Mouse (Mus musculus): ENCODE results near the gene Cdh23.

Gene Cdh23

DNA sequence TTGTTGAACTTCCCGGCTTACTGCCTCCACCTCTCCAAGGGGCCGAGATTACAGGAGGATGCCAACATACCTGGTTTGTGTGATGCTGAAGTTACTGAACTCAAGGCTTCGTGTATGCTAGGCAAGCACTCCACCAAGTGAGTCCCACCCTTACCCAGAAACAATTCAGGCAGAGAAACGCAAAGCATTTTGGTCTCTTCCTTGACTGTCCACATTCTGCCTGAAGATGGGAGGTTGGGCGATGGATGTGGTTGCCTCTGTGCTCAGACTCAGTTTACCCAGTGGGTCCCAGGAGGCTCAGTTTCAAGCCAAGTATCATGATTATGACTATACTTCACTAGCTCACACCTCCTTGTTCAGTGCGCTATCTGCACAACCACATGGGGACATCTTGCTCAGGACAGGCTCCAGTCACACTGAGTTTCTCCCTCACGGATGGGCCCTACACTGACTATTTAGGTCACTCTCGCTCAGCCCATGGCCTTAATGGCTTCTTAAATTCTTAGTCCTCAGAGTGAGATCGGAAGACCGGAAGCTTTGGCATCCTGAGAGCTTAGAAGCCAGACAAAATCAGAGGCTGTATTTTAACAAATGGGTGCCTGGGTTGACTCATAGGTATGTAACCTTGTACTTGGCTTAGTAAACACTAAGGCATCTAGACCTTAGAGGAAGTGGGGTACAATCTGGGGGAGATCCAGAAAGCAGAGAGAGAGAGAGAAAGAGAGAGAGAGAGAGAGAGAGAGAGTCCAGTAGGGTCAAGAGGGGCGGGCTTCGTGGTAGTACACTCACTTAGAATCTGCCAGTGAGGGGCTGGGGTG, 118.2 kb downstream of the Cdh23 start:
- DNase-seq (ENCODE audit: low spot score in 2 of 2), result no peak

DNA sequence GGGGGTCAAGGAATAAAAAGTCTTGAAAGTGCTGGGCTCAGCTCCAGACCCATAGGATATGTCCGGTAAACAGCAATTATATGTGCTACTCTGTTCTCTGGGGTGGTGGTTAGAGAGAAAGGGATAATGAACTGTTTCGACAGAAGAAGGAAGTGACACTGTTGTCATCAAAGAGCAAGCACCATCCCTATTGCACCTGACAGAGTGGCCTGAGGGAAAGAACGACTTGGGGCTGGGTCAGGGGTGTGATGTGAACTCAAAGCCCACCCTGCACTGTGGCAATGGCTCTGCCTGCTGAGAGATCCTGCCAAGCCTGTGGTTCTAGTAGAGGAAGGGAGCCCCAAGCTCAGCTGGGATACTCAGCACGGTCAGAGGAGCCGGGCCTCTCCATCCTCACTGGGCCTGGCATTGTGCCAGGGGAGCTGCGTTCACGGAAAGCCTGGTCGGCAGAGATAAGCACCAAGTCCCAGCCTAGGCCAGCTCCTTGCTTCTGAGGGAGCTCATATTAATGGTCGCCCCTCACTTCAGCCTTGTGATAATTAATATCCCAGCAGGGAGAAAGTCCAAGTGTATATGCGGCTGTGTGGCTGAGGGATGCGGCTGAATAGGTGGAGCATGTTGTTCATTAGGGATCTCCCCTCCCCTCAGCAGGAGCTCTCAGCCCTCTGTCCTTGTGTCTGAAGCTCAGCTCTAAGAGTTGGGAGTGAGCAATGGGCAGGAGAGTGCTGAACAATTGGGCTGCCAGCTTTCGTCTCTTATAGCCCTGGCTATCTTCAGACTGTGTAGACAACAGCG, 119.0 kb downstream of the Cdh23 start:
- DNase-seq (ENCODE audit: low spot score in 2 of 2), result peak; percentile 68 to 90

DNA sequence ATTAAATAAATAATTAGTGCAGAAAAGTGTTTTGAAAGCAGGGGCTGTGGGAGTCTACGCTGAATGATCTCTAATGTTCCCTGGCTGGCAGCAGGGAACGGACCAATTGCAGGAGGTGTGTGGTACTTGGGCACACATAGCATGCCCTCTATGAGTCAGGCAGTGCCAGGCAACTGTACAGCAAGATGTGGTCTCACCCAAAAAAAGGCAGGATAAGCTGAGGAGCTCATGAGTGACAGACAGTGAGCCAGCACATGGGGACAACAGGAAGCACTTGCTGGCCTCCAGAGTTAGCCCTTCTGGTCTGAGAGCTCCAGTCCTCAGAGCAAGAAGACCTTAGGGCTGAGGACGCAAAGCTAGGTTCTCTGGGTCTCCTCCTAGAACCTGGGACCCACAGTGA, 121.4 kb downstream of the Cdh23 start:
- DNase-seq (ENCODE audit: low spot score in 2 of 2), result no peak

DNA sequence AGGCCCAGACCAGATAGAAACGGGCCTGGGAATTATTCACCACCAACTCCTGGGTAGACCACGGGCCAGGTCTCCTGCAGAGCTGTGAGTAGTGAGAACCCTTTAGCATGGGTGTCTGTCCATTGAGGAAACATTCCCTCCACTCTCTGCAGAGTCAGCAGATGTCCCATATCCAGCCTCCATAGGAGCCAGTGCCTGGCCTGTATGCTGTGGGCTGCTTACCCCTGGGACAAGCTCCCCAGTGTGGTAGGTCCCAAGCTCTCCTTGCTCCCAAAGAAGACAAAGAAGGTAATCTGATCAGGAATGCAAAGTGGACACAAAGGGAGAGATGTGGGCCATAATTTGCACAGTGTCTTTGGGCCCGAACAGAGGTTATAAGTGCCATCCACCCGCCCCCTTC, 124.8 kb downstream of the Cdh23 start:
- no peak for DNase-seq (ENCODE audit: low spot score in 2 of 2)

DNA sequence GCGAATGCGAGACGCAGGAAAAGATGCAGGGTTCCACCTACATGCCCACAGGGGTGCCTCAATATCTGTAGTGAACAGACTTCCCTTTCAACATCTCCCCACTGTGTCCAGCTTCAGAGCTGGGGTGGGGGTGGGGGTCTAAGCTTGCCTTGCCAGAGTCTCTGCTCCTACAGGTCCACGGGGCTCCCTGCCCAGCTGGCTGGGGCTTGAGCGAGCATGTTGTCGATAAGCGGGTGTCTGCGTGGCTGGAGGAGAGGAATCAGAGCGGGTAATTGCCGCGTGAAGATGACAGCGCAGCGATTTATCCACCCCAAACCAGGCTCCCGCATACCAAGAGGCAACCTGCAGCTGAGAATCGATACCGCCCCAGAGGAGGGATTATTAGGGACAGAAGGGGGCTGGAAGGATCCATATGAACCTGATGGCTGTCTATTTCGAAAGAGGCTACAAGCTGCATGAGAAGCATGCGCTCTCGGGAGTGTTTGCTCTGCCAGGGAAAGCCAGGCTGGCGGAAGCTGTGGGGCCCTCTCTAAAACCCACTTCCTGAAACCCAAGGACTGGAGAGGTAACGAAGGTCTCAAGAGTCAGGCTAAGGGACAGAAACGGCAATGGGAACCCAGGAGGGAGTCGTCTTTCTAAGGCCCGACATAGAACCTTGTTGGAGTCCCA, 129.8 kb downstream of the Cdh23 start:
- no peak for DNase-seq (ENCODE audit: low spot score in 2 of 2)

DNA sequence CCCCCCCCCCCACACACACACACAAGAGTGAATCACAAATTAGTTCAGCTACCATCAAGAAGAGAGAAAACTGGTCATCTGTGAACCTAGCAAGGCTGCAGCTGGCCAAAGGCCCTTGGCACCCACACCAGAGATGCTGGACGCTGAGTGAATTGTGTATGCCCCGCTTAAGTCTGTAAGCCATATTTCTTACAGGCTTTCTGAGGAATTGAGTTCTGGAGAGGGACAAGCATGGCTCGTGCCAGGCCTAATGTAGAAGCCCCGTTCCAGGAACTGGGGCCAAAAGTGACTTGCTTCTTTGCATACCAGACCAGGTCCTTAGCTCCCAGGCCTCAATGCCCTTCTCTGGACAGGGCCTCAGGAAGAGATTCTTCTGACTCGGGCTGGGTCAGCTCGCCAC, 132.2 kb downstream of the Cdh23 start:
- DNase-seq (ENCODE audit: low spot score in 2 of 2), result no peak

DNA sequence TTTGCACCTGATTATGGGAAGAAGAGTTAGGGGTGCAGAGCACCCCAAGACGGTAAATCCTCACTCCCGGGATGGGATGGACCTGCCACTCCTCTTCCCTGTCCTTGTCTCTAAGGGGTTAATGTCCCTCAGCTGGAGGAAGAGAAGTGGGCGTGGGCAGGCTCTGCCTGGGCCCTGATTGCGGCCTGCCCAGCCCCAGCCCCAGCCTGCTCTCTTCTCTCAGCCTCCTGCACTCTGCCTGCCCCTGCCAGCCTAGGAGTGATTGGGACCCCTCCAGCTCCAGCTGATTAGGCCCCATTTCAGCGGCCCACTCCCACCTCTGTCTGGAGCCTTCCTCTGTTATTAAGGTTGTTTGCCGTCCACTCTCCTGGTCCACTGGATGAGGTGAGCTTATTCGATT, 133.3 kb downstream of the Cdh23 start:
- no peak for DNase-seq (ENCODE audit: low spot score in 2 of 2)

DNA sequence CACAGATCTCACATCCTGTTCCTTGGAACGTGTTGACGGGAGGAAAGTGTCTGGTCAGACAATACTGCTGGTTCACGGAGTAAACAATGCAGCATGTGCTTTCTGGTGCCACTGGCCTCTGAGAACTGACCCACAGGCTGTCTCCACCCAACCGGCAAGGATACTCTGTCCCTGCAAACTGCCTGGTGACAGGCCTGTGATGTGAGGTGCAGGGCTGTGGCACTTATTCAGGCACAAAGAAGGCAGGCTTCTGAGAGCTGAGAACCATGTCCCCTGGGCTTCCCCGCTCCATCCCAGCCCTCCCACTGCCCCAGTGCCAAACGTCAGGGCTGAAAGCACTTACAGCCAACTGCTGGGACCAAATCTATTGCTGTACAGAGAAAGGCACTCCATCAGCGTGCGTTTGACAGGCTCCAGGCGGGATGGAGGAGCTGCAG, 137.8 kb downstream of the Cdh23 start:
- peak; percentile 21 to 53 for DNase-seq (ENCODE audit: low spot score in 2 of 2)

DNA sequence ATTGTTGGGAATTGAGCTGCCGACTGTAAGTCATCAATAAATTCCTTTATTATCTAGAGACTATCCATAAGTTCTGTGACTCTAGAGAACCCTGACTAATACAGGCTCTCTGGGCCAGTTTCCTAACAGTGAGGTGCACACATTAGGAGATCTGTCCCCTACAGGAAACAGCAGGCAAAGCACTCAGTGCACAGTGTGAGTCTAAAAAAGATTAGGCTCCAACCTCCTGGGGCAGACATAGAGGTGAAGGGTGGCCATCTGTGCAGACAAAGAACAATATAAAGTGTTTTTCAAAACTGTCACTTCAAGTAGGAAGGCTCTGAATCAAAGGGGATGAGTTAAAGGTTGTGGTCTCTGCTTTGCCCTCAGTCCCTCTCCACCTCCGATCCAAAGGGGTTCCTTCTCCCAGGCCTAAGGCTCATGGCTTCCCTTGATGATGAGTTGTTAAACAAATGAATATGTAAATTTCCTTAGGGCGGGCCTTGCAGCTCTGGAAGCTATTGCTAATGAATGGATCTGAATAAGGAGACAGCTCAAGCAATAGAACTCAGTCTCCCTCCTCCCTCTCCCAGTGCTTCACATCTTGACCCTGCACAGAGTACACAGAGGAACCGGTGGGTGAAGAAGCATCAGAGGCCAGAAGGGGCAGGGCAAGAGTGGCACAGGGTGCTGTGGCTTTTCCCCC, 143.2 kb downstream of the Cdh23 start:
- peak; percentile 10 to 59 for DNase-seq (ENCODE audit: low spot score in 2 of 2)

DNA sequence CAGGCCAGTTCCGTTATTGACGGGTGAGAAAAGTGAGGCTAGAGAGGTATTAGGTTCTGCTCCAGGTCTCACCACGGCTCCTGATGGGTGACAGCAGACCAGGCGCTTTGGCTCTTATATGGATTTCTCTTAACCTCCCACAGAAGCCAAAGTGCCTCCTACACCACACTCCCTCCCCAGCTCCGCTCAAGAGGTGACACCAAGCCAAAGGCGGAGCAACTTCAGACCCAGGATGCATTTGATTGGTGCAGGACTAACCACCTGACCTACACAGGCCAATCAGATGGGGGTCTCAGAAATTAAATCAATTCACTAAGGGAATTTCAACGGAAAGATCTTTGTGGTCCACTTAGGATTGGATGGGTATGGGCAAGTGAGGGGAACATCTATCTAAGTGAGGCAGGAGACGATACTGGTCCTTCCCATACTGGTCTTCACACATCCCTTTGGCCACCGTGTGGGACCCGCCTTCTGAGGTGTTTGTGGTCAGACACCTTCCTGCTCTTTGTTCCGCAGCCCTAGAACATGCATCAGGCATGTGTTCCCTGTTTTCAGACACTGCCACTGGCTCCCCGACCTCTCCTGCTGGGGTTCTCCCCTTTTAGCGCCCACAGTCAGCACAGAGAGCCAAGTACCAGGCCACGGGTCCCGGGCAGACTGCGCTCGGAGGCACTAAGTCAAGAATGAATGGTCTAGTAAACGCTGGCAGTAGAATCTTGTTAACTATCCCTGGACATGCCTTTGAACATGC, 157.0 kb downstream of the Cdh23 start:
- DNase-seq (ENCODE audit: low spot score in 2 of 2), result no peak

DNA sequence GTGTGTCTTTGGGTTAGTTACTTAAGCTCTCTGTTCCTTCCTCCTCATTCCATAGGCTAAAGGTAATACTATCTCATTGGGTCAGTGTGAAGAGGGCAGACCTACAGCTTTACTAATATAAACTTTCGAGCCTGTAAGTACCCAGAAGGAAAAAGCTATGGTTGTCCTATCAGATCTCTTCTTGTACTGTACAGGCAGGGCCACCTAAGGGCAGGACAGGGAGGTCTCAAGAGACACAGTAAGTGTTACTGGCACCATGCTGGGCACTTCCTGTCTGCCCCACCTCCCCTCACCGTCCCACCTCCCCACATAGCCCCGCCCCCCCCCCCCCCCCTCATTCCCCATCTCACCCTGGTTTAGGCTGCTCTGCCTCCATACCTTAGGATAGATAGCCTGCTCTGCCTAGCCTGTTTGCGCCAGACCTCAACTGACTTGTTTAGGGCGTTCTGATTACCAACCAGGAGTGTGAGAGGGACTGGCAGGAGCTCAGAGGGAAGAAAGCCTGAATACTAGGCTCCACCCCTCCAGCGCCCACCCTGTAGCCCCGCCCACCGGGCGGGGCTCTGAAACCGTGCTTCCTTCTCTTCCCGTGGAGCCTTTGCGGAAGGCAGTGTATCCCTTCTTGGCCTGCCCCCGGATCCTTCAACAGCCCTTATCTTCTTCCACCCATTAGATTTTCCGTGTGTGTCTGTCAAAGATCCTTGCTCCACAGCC, 160.0 kb downstream of the Cdh23 start:
- DNase-seq (ENCODE audit: low spot score in 2 of 2), result no peak

DNA sequence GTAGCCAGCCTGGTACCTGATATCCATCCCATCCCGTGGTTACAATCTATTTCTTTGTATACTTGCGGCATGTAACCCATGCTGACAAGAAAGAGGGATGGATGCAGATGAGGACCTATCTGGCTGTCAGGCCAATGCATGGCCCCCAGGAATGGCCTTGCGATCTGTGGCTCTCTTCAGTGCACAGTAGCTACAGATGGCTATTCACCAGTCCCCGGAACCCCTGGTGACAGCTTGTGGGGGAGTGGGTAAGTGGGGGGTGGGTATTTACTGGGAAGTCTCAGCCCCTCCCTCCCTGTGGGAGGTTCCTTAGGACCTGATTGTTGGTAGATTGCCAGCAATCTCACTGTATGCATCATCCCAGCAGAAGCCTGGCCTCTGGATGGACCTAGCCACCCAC, 163.8 kb downstream of the Cdh23 start:
- DNase-seq (ENCODE audit: low spot score in 2 of 2), result no peak

DNA sequence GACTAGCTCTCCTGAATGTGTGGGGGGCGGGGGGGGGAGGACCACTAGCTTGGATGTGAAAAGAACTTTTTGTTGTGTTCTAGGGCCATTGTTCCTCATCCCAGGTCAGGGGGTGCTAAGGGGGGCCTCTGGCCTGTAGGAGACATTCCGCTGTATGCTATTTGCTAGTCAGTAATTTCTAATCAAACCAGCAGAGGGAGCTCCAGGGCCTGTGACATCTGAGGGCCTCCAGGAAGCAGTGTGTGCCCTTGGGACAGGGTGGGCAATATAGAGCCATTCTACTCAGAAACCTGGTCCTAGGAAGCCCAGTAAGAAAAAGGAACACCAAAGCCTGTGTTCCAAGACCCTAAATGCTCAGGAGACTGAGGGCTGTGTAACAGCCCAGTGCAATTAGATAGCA, 164.9 kb downstream of the Cdh23 start:
- peak; percentile 15 to 54 for DNase-seq (ENCODE audit: low spot score in 2 of 2)

DNA sequence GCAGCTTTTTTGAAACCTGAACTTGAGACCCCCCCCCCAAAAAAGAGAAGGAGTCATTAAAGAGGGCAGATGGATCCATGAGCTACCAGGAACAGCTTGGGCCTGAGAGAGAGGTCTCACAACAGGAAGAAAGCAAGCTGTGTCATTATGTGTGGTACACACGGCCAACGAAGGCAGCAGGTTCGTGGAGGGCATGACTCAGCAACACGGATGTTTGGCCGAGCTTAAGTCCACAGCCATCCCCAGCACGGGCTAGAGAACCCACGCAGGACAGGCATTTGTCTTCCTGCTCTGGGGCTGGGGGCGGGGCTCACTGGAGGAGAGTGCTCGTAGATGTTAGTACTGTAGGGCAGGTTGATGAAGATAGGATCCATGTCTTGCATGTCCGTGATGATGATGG, 165.7 kb downstream of the Cdh23 start:
- no peak for DNase-seq (ENCODE audit: low spot score in 2 of 2)

DNA sequence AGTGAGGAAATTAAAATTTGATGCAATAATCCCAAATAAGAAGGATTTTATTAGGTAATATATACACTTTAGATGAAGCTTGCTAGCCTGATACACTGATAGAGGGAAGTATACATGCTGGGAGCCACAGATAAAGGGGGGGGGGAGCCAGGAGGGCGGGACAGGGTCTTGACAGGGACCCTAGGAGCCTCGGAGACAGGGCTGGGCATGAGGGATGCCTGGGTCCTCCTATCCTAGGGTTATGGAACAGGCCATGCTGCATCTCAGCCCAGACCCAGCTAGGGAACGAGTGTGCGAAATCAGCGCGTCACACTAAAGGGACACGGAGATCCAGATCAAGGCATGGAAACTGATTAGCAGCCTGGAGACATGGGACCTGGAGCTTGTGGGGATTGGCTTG, 168.3 kb downstream of the Cdh23 start:
- no peak for DNase-seq (ENCODE audit: low spot score in 2 of 2)

DNA sequence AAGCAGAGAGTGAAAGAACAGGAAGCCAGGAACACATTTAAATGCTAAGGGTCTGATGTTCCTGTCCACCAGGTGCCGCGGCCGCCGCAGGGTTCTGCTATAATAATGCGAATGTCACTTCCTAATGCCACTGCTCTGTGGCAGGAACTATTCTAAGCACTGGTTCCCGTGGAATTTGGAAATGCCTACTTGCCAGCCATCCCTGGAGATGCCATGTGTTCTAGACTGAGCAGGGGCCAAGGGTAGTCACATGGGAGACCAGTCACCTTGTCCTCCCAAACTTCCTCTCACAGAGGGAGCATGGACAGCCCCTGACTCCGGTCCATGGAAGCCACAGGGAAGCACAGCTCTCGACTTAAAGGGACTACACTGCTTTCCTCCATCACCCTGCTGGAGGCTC, 171.2 kb downstream of the Cdh23 start:
- DNase-seq (ENCODE audit: low spot score in 2 of 2), result no peak

DNA sequence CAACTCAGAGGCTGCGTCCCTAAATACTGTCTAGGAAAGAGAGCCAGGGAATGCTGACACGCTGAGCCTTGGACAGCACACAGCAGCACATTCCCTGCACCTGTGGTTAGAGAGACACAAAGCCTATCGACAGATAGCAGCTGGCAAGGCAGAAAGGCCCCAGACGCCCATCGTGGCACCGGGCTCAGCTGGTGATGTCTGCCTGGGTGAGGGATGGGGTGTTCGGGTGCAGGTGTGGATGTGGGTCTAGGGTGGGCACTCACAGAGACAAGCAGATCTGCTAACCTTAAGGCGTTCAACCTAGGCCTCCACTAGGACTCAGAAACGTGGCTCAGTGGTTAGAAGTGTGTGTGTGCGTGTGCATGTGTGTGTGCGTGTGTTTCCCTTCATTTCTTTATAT, 180.0 kb downstream of the Cdh23 start:
- DNase-seq (ENCODE audit: low spot score in 2 of 2), result no peak

DNA sequence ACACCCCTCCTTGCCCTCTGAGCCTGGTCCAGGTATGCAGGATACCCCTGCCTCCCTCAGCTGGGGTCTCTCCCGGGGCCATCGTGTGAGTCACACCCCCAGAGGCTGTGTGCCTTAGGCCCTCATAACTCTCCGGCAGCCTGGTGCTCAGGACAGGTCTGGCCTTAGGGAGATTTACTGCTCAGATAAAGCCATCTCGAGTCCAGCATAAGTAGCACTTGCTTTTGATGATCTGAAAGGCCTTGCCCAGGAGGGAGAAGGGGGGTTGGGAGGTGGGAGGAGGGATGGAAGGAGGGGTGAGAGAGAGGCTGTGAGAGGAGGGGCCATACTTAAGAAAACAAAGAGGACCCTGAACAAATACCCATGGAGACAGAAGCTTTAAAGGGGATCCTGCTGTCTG, 197.8 kb downstream of the Cdh23 start:
- DNase-seq (ENCODE audit: low spot score in 2 of 2), result no peak

DNA sequence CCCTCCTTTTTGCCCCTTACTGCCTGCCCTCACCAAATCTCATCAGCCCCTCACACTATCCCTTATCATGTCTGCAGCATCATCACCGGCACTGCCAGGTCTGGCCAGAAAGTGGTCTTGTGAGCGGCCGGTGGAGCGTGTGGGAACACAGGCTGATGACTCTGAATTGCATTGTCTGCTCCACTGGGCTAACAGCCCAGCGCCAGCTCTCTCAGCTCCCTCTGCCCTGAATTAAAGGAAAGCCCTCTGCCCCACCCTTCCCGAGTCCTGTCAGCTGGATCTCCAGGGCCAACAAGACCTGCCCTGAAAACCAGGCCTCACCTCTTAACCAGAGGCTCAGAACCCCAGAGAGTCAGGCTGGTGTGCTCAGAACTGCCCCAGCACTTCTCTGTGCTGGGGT, 201.2 kb downstream of the Cdh23 start:
- DNase-seq (ENCODE audit: low spot score in 2 of 2), result peak; percentile 11 to 20

DNA sequence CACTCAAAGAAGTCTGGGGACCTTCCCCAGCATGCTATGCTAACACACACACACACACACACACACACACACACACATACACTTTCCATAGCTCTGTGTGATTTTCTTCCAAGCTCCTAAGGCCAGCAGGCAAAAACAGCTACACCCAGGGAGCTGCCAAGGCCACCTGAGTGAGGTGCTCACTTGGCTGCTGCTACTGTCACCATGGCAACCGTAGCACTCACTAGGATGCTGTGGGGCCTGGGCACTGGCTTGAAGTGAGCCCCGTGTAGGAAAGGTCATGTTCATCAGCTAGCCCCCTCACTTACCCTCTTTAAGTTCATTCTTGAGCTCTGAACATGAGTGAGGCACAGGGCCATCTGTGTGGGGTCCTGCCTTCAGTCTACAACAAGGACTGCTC, 204.8 kb downstream of the Cdh23 start:
- no peak for DNase-seq (ENCODE audit: low spot score in 2 of 2)

DNA sequence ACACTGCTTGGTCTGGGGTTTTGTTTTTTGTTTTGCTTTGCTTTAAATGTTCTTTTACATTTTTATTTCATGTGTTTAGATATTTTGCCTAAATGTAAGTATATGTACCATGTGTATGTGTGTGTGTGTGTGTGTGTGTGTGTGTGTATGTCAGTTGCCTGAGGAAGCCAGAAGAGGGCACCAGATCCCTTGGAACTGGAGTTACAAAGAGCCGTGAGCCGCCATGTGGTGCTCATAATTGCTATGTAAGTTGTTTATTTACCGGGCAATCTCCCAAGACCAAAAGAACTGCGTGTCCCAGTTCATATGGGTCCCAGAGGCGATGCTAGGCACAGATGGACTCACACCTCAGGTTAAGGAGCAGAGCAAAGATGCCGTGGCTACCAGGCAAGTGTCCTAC, 214.9 kb downstream of the Cdh23 start:
- DNase-seq (ENCODE audit: low spot score in 2 of 2), result no peak

All from heart, adult 9 months (tissue).